Mouse (Mus musculus): ENCODE data around the gene Rgl1.

GRCm38 (mm10) chr1:152560477-152560876 is 205.7 kb downstream of the Rgl1 start:
- no peak for TF ChIP-seq POLR2A (IDR thresholded peaks at IDR 0.05; ENCODE audit: extremely low read depth, insufficient read depth, low read length)
- no peak for TF ChIP-seq CTCF (IDR thresholded peaks at IDR 0.05; ENCODE audit: low read depth, low read length)

All from liver, adult 2 months (tissue).